Mouse (Mus musculus): ENCODE results near the gene Kcnj11. TPM values are rescaled to one million over a fixed set of nuclear protein-coding genes. Genes with fewer than 3 reads are reported as not detected.

Kcnj11 gene
- total RNA-seq (2014; fragmentation: Nextera tagmentation) (not detected in 2 replicates), total RNA-seq (2017) (not detected in 2 replicates)

- ATAC-seq (replicated peaks; ENCODE audit: low FRiP score, low TSS enrichment, poor library complexity, severe bottlenecking), result peak; percentile 59
Measured at GRCm38 (mm10) chr7:46100563-46100962, at the start of gene Kcnj11. Gene Kcnj11 (minus strand): TSS chr7:46100764.

GRCm38 (mm10) chr7:46147417-46147816, 46.9 kb upstream of the Kcnj11 start:
- ATAC-seq (replicated peaks; ENCODE audit: low FRiP score, low TSS enrichment, poor library complexity, severe bottlenecking), result no peak

GRCm38 (mm10) chr7:46146675-46147308, 46.2 kb upstream of the Kcnj11 start:
- ATAC-seq (replicated peaks; ENCODE audit: low FRiP score, low TSS enrichment, poor library complexity, severe bottlenecking), result no peak

- ATAC-seq (replicated peaks; ENCODE audit: low FRiP score, low TSS enrichment, poor library complexity, severe bottlenecking), result no peak
Measured at GRCm38 (mm10) chr7:46144061-46144460, 43.5 kb upstream of the Kcnj11 start.

- no peak for ATAC-seq (replicated peaks; ENCODE audit: low FRiP score, low TSS enrichment, poor library complexity, severe bottlenecking)
Measured at GRCm38 (mm10) chr7:46138329-46138930, 37.9 kb upstream of the Kcnj11 start.

- ATAC-seq (replicated peaks; ENCODE audit: low FRiP score, low TSS enrichment, poor library complexity, severe bottlenecking), result no peak
Measured at GRCm38 (mm10) chr7:46133858-46134257, 33.3 kb upstream of the Kcnj11 start.

- no peak for ATAC-seq (replicated peaks; ENCODE audit: low FRiP score, low TSS enrichment, poor library complexity, severe bottlenecking)
Measured at GRCm38 (mm10) chr7:46132229-46132628, 31.7 kb upstream of the Kcnj11 start.

- ATAC-seq (replicated peaks; ENCODE audit: low FRiP score, low TSS enrichment, poor library complexity, severe bottlenecking), result no peak
Measured at GRCm38 (mm10) chr7:46131806-46132205, 31.2 kb upstream of the Kcnj11 start.

- ATAC-seq (replicated peaks; ENCODE audit: low FRiP score, low TSS enrichment, poor library complexity, severe bottlenecking), result no peak
Measured at GRCm38 (mm10) chr7:46131266-46131665, 30.7 kb upstream of the Kcnj11 start.

GRCm38 (mm10) chr7:46130723-46131122, 30.2 kb upstream of the Kcnj11 start:
- ATAC-seq (replicated peaks; ENCODE audit: low FRiP score, low TSS enrichment, poor library complexity, severe bottlenecking), result no peak

- no peak for ATAC-seq (replicated peaks; ENCODE audit: low FRiP score, low TSS enrichment, poor library complexity, severe bottlenecking)
Measured at GRCm38 (mm10) chr7:46129463-46130179, 29.1 kb upstream of the Kcnj11 start.

GRCm38 (mm10) chr7:46128196-46128595, 27.6 kb upstream of the Kcnj11 start:
- no peak for ATAC-seq (replicated peaks; ENCODE audit: low FRiP score, low TSS enrichment, poor library complexity, severe bottlenecking)

- no peak for ATAC-seq (replicated peaks; ENCODE audit: low FRiP score, low TSS enrichment, poor library complexity, severe bottlenecking)
Measured at GRCm38 (mm10) chr7:46125340-46125739, 24.8 kb upstream of the Kcnj11 start.

GRCm38 (mm10) chr7:46124460-46124859, 23.9 kb upstream of the Kcnj11 start:
- no peak for ATAC-seq (replicated peaks; ENCODE audit: low FRiP score, low TSS enrichment, poor library complexity, severe bottlenecking)

GRCm38 (mm10) chr7:46122964-46123363, 22.4 kb upstream of the Kcnj11 start:
- no peak for ATAC-seq (replicated peaks; ENCODE audit: low FRiP score, low TSS enrichment, poor library complexity, severe bottlenecking)

- no peak for ATAC-seq (replicated peaks; ENCODE audit: low FRiP score, low TSS enrichment, poor library complexity, severe bottlenecking)
Measured at GRCm38 (mm10) chr7:46117035-46117434, 16.5 kb upstream of the Kcnj11 start.

- ATAC-seq (replicated peaks; ENCODE audit: low FRiP score, low TSS enrichment, poor library complexity, severe bottlenecking), result no peak
Measured at GRCm38 (mm10) chr7:46116118-46116581, 15.6 kb upstream of the Kcnj11 start.

- no peak for ATAC-seq (replicated peaks; ENCODE audit: low FRiP score, low TSS enrichment, poor library complexity, severe bottlenecking)
Measured at GRCm38 (mm10) chr7:46113435-46113834, 12.9 kb upstream of the Kcnj11 start.

- no peak for ATAC-seq (replicated peaks; ENCODE audit: low FRiP score, low TSS enrichment, poor library complexity, severe bottlenecking)
Measured at GRCm38 (mm10) chr7:46111938-46112337, 11.4 kb upstream of the Kcnj11 start.

GRCm38 (mm10) chr7:46111212-46111817, 10.8 kb upstream of the Kcnj11 start:
- no peak for ATAC-seq (replicated peaks; ENCODE audit: low FRiP score, low TSS enrichment, poor library complexity, severe bottlenecking)
